Mouse (Mus musculus) liver, postnatal 0 days (tissue): Measurements from ENCODE around the gene Acsm5.

Source experiments
- CTCF ChIP-seq: sonication (generic); IDR thresholded peaks from 2 replicates; pipeline ENCODE4 v1.5.1; 2016; ENCODE audit warnings: antibody characterized with exemption, low read depth
- EP300 ChIP-seq: IDR thresholded peaks from 2 replicates; pipeline ENCODE4 v1.6.1; 2016; ENCODE audit warnings: antibody characterized with exemption, low read depth, mild to moderate bottlenecking

DNA sequence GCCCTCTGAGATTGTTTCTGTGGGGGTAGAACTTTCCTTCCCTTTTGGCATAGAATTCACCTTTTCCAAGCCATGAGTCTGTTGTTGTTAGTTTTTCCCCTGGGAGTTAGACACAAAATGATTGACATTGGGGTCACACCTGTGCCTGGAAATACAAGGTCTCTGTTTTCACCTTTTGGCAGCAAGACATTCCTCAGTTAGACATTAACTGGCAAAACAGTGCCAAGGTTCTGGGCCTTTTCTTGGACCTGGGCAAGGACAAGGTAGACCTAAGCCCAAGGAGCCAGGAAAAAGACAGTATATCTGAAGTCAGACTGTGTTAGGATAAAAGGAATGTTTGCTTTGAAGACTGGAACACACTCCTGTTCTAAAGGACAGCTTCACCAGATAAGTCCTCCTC is 40.0 kb upstream of the Acsm5 start, which contains the start of gene Umod:
- TF ChIP-seq CTCF (no peak), EP300 (no peak)
